ENCODE assay signal across 24 mouse cellular contexts in genomic region chr17:72278296-72278695, GRCm38 (mm10).
DNase-seq lines count a peak whose midpoint lies in the region; TF ChIP-seq lines count a peak whose summit lies in the region.
"Had no signal": no experiment of that assay in that cellular context is flagged by ENCODE, and none has a peak within 500 bp of the region (broad histone marks: within the 10 kb centered on the region; RNA-seq: fewer than 3 reads in every experiment).

No protein-coding gene starts in this region.

- TF ChIP-seq POLR2A in ES-Bruce4 (IDR thresholded peaks at IDR 0.05; ENCODE audit: insufficient read depth, low read length) (no peak), MEL (IDR thresholded peaks at IDR 0.05; ENCODE audit: control insufficient read depth in 1 of 2, insufficient read depth in 1 of 2, low read depth in 1 of 2, low read length in 2 of 2, poor library complexity in 1 of 2) (no peak)

- no peak for TF ChIP-seq RAD21 in MEL (IDR thresholded peaks at IDR 0.05; ENCODE audit: low read depth, low read length)

- no peak for DNase-seq in layer of hippocampus, adult 2 months (ENCODE audit: low spot score in 2 of 2)
- no peak for DNase-seq in layer of hippocampus, postnatal 36 days
- DNase-seq in MEL (ENCODE audit: low read depth, low spot score) = peak; percentile 4
- DNase-seq in thymus, postnatal 25 days = no peak
- DNase-seq in gastrocnemius, postnatal 4 days (ENCODE audit: low spot score in 2 of 2) = no peak
- DNase-seq: adrenal gland, postnatal 25 days; B cell, adult 2 months; cerebellum, adult 11-12 months; cerebellum, adult 9-11 months; gastrocnemius, postnatal 25 days; heart, postnatal 14 days; kidney, adult 11 months; kidney, postnatal 25 days; left cerebral cortex, postnatal 4 days; liver, embryonic 13.5 days; lung, embryonic 14.5 days; lung, postnatal 14 days; midbrain, embryonic 14.5 days; right cerebral cortex, postnatal 4 days had no signal

- H3K9ac ChIP-seq in ES-Bruce4 (ENCODE audit: low read depth, poor library complexity, severe bottlenecking) (no peak overlapping the region), MEL (ENCODE audit: control insufficient read depth, low read depth, low read length, poor library complexity, severe bottlenecking) (no peak overlapping the region)
- H3K9ac ChIP-seq: embryonic facial prominence, embryonic 13.5 days; forebrain, embryonic 15.5 days; liver, embryonic 13.5 days; lung, embryonic 14.5 days; neural tube, embryonic 12.5 days had no signal

- no peak overlapping the region for H3K4me3 ChIP-seq in layer of hippocampus, adult 2 months
- H3K4me3 ChIP-seq in ES-Bruce4 (ENCODE audit: low read depth, low read length) (no peak overlapping the region), MEL (ENCODE audit: control insufficient read depth in 1 of 2, insufficient read depth in 1 of 2, low read depth in 2 of 2, low read length in 2 of 2) (no peak overlapping the region)
- H3K4me3 ChIP-seq: embryonic facial prominence, embryonic 13.5 days; forebrain, embryonic 10.5 days; forebrain, embryonic 15.5 days; liver, embryonic 13.5 days; neural tube, embryonic 12.5 days had no signal

- H3K36me3 ChIP-seq in ES-Bruce4 (ENCODE audit: control insufficient read depth, insufficient read depth, low read length, poor library complexity, severe bottlenecking) = no peaks in the 10 kb centered on the region
- H3K36me3 ChIP-seq in MEL (ENCODE audit: control insufficient read depth in 1 of 2, insufficient read depth in 2 of 2, low read length in 2 of 2) = no peaks in the 10 kb centered on the region
- H3K36me3 ChIP-seq: embryonic facial prominence, embryonic 13.5 days; forebrain, embryonic 10.5 days; forebrain, embryonic 15.5 days; liver, embryonic 13.5 days; neural tube, embryonic 12.5 days had no signal

- TF ChIP-seq CTCF in layer of hippocampus, adult 2 months (conservative IDR thresholded peaks at IDR 0.05) = peak; percentile 39
- TF ChIP-seq CTCF in ES-Bruce4 (IDR thresholded peaks at IDR 0.05; ENCODE audit: low read depth, low read length) (peak; percentile 12), MEL (IDR thresholded peaks at IDR 0.05 in 2 of 3, conservative IDR thresholded peaks at IDR 0.05 in 1 of 3; ENCODE audit: control insufficient read depth in 1 of 3, insufficient read depth in 1 of 3, low read depth in 2 of 3, low read length in 3 of 3, poor library complexity in 1 of 3, severe bottlenecking in 1 of 3) (peak in 2 of 3 experiments; percentile 8 to 13; a peak in 2 of 6 replicates)

- no peak overlapping the region for H3K27ac ChIP-seq in layer of hippocampus, adult 2 months
- H3K27ac ChIP-seq in ES-Bruce4 (ENCODE audit: insufficient read depth, low read length) (no peak overlapping the region), MEL (ENCODE audit: control insufficient read depth, low read depth, low read length) (no peak overlapping the region)
- H3K27ac ChIP-seq: embryonic facial prominence, embryonic 13.5 days; forebrain, embryonic 10.5 days; forebrain, embryonic 15.5 days; liver, embryonic 13.5 days; neural tube, embryonic 12.5 days had no signal

- H3K9me3 ChIP-seq in ES-Bruce4 (replicated peaks; ENCODE audit: control insufficient read depth, insufficient read depth, low read length, poor library complexity, severe bottlenecking) (no peaks in the 10 kb centered on the region), MEL (replicated peaks; ENCODE audit: insufficient read depth, low read length) (no peaks in the 10 kb centered on the region)
- H3K9me3 ChIP-seq: forebrain, embryonic 15.5 days; liver, embryonic 13.5 days; neural tube, embryonic 12.5 days had no signal

- H3K79me2 ChIP-seq in MEL (ENCODE audit: control insufficient read depth, insufficient read depth, low read length, poor library complexity) = no peaks in the 10 kb centered on the region

- H3K4me1 ChIP-seq in ES-Bruce4 (ENCODE audit: control insufficient read depth, insufficient read depth, low read length) (no peaks in the 10 kb centered on the region), MEL (ENCODE audit: control insufficient read depth in 1 of 2, insufficient read depth in 2 of 2, low read length in 2 of 2) (no peaks in the 10 kb centered on the region)
- H3K4me1 ChIP-seq: embryonic facial prominence, embryonic 13.5 days; forebrain, embryonic 10.5 days; forebrain, embryonic 15.5 days; liver, embryonic 13.5 days; neural tube, embryonic 12.5 days had no signal

- no peak for TF ChIP-seq EP300 in ES-Bruce4 (IDR thresholded peaks at IDR 0.05; ENCODE audit: insufficient read depth, low read depth, low read length)
- no peak for TF ChIP-seq EP300 in MEL (IDR thresholded peaks at IDR 0.05; ENCODE audit: low read depth in 1 of 2, low read length in 2 of 2)

- H3K27me3 ChIP-seq in ES-Bruce4 (ENCODE audit: control insufficient read depth, insufficient read depth, low read length, poor library complexity, severe bottlenecking) (no peaks in the 10 kb centered on the region), MEL (ENCODE audit: control insufficient read depth in 1 of 2, insufficient read depth in 2 of 2, low read length in 2 of 2) (no peaks in the 10 kb centered on the region)
- H3K27me3 ChIP-seq: embryonic facial prominence, embryonic 13.5 days; forebrain, embryonic 15.5 days; liver, embryonic 13.5 days; neural tube, embryonic 12.5 days had no signal

TF ChIP-seq in MEL, 35 proteins besides CTCF, POLR2A, EP300 and RAD21:
- TF ChIP-seq ZKSCAN1 (IDR thresholded peaks at IDR 0.05; ENCODE audit: low read depth, low read length) (no peak), ETS1 (IDR thresholded peaks at IDR 0.05; ENCODE audit: low read depth, low read length) (no peak), TAL1 (IDR thresholded peaks at IDR 0.05; ENCODE audit: low read length) (no peak)
